Mouse (Mus musculus) myocyte (in vitro differentiated cells): ENCODE measurements at regions not wholly inside any gene's neighbourhood (a gene's known extent, or its start where the extent isn't known, plus 50 kb on each side); places are given as distances from the start of the nearest gene placed in this dataset.

Source experiments
- CEBPB ChIP-seq: IDR thresholded peaks from 2 replicates; pipeline ENCODE4 v1.6.1; 2011; ENCODE audit warnings: mild to moderate bottlenecking, moderate library complexity; ENCODE audit not compliant: poor library complexity, insufficient read depth, severe bottlenecking
- E2F4 ChIP-seq: IDR thresholded peaks from one replicate; pipeline ENCODE4 v1.6.1; 2011; ENCODE audit warnings: mild to moderate bottlenecking, control low read depth, moderate library complexity; ENCODE audit not compliant: insufficient read depth
- MAX ChIP-seq: IDR thresholded peaks from one replicate; pipeline ENCODE4 v1.6.1; 2011; ENCODE audit warnings: low read depth, mild to moderate bottlenecking, control low read depth
- MYOD1 ChIP-seq, 3 experiments: IDR thresholded peaks; one replicate each; pipeline ENCODE4 v1.6.1; 2011; ENCODE audit warnings: control low read depth in 2 of 3, low read depth in 2 of 3, mild to moderate bottlenecking in 2 of 3, moderate library complexity in 1 of 3; ENCODE audit not compliant: insufficient read length in 2 of 3, control insufficient read depth in 1 of 3
- MYOG ChIP-seq, 3 experiments: IDR thresholded peaks; one replicate each; pipeline ENCODE4 v1.6.1; 2011; ENCODE audit warnings: control low read depth in 2 of 3, low read depth in 2 of 3, mild to moderate bottlenecking in 2 of 3; ENCODE audit not compliant: insufficient read length in 2 of 3, control insufficient read depth in 1 of 3, insufficient read depth in 1 of 3
- POLR2A ChIP-seq: IDR thresholded peaks from one replicate; pipeline ENCODE4 v1.6.1; 2011; ENCODE audit warnings: low read depth, mild to moderate bottlenecking, control low read depth, moderate library complexity; ENCODE audit not compliant: insufficient read length
- POLR2AphosphoS2 ChIP-seq: IDR thresholded peaks from one replicate; pipeline ENCODE4 v1.6.1; 2011; ENCODE audit warnings: low read depth, control low read depth; ENCODE audit not compliant: insufficient read length
- REST ChIP-seq: IDR thresholded peaks from one replicate; pipeline ENCODE4 v1.6.1; 2011; ENCODE audit warnings: mild to moderate bottlenecking, control low read depth, moderate library complexity; ENCODE audit not compliant: insufficient read depth, insufficient read length
- SRF ChIP-seq: IDR thresholded peaks from one replicate; pipeline ENCODE4 v1.6.1; 2011; ENCODE audit warnings: low read depth; ENCODE audit not compliant: control insufficient read depth, insufficient read length
- TCF12 ChIP-seq: IDR thresholded peaks from one replicate; pipeline ENCODE4 v1.6.1; 2011; ENCODE audit warnings: mild to moderate bottlenecking, control low read depth; ENCODE audit not compliant: poor library complexity, insufficient read depth, severe bottlenecking
- USF1 ChIP-seq: IDR thresholded peaks from one replicate; pipeline ENCODE4 v1.6.1; 2011; ENCODE audit warnings: low read depth, mild to moderate bottlenecking, control low read depth, moderate library complexity

GRCm38 (mm10) chr10:118787280-118787690 is 82.7 kb downstream of the Dyrk2 start:
- TF ChIP-seq TCF12 (no peak), POLR2A (no peak), CEBPB (no peak), POLR2AphosphoS2 (no peak), MAX (no peak), SRF (no peak), REST (no peak), USF1 (no peak), E2F4 (no peak), MYOG (IDR thresholded peaks at IDR 0.05; ENCODE audit: control insufficient read depth in 1 of 3, insufficient read depth in 1 of 3, insufficient read length in 2 of 3, low read depth in 2 of 3) (no peak), MYOD1 (IDR thresholded peaks at IDR 0.05; ENCODE audit: control insufficient read depth in 1 of 3, insufficient read length in 2 of 3, low read depth in 2 of 3) (no peak)
